Mouse (Mus musculus) embryonic facial prominence, embryonic 10.5 days (tissue): ENCODE results near the gene Scaf4. TPM values are rescaled to one million over a fixed set of nuclear protein-coding genes. Genes with fewer than 3 reads are reported as not detected.

Experiments used
- DNase-seq: peaks from one replicate; pipeline ENCODE4 v3.0.0-alpha.2; 2017; ENCODE audit warnings: low spot score
- H3K27ac ChIP-seq: fragments of 300-500 bp; sonication (generic); replicated peaks from 2 replicates; pipeline ENCODE4 v1.5.1; 2016; ENCODE audit warnings: mild to moderate bottlenecking
- H3K27me3 ChIP-seq: fragments of 300-500 bp; sonication (generic); replicated peaks from 2 replicates; pipeline ENCODE4 v1.6.1; 2016; ENCODE audit warnings: low read depth, mild to moderate bottlenecking; ENCODE audit not compliant: poor library complexity, severe bottlenecking
- H3K36me3 ChIP-seq: fragments of 300-500 bp; sonication (generic); replicated peaks from 2 replicates; pipeline ENCODE4 v1.6.1; 2016; ENCODE audit warnings: mild to moderate bottlenecking, moderate library complexity
- H3K4me1 ChIP-seq: fragments of 300-500 bp; sonication (generic); 2 replicates; pipeline ENCODE4 v1.6.1; 2016
- H3K4me3 ChIP-seq: fragments of 300-500 bp; sonication (generic); 2 replicates; pipeline ENCODE4 v1.5.1; 2016; ENCODE audit warnings: mild to moderate bottlenecking, moderate library complexity
- H3K9me3 ChIP-seq: fragments of 300-500 bp; sonication (generic); 2 replicates; pipeline ENCODE4 v1.6.1; 2016; ENCODE audit warnings: mild to moderate bottlenecking
- WGBS: fragments of 180-500 bp; shearing (Covaris S2); methylation state at CpG from one replicate; pipeline ENCODE4 v1.1.7; 2016; 5-methylcytosine and 5-hydroxymethylcytosine counted together
- polyA plus RNA-seq: library from polyadenylated mRNA; unstranded; fragments of >200 nt; fragmentation: Nextera tagmentation; extraction: Ambion mirVana; gene quantifications from 2 replicates; pipeline ENCODE4 v1.2.1, GENCODE M21; 2016

Gene Scaf4
- polyA plus RNA-seq, 1 experiment from 2014 or later: 34.6 TPM

DNA sequence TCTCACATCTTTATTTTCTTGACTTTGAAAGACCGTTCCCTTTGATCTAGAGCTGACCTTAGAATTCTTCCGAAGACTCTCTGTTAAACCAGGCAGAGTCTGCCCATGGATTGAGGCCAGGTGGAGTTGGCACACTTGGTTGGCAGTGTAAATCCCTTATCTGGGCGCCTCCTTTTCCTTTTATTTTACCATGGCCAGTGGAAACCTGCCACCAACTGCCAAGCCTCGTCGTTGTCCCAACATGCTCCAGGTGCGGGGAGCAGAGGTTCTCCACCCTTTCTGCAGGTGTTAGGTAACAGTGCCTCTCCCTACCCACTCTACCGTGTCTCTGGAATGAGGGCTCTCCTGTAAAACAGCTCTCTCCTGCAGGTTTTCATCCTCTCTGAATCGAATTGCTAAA, 102.6 kb downstream of the Scaf4 start:
- H3K4me1 ChIP-seq: 0 out of 2 replicates have a peak, but pooled peaks cover 3% of the 10 kb centered on the region
- whole genome bisulfite sequencing: 88% methylated on average over 8 of the region's 8 CpGs
- no peak for DNase-seq
- no peaks in the 10 kb centered on the region for H3K36me3 ChIP-seq
- H3K4me3 ChIP-seq: no peak overlapping the region
- H3K27me3 ChIP-seq: no peaks in the 10 kb centered on the region; the same call in 1 of the 2 replicates
- H3K27ac ChIP-seq: no peak overlapping the region
- H3K9me3 ChIP-seq: no peaks in the 10 kb centered on the region

DNA sequence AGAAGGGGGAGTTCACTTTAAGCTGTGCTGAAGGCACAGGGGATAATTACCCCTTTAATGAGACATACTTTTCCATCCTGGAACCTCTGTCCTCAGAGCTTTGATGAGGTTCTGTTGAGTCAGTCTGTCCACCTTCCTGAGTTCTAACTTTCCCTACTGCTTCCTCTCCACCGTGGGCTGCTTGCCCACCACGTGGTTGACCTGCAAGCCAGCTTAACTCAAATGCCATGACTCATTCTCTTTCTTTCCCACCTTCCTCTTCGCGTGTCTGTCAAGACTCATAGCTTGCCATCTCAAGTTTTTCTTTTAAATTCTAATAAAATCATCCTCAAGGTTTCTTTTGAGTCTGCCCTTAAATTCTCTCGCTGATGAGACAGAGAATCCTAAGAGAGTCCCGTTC, 103.3 kb downstream of the Scaf4 start:
- WGBS: 81% methylated on average over 6 of the region's 6 CpGs
- Histone ChIP-seq H3K4me1 (0 out of 2 replicates have a peak, but pooled peaks cover 3% of the 10 kb centered on the region), H3K27me3 (no peaks in the 10 kb centered on the region), H3K4me3 (no peak overlapping the region), H3K27ac (no peak overlapping the region), H3K36me3 (no peaks in the 10 kb centered on the region), H3K9me3 (no peaks in the 10 kb centered on the region)
- DNase-seq: no peak

DNA sequence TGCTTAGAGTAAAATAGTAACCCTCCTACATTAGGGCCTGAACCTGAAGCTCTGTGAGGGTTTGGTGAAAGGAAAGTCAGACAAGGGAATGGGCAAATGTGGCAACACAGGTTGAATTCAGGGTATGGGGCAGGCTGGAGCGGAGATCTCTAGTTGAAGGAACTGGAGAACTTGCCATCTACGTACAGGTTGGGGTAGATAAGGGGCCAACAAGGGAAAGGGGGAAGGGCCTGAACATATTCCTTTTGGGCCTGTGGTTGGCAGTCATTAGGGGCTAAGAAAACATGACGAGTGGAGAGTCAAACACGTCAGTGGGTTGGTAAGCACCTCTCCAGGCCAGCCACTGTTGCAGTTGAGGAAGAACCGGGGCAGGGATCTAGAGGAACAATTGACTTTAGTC, 104.4 kb downstream of the Scaf4 start:
- Histone ChIP-seq H3K27me3 (no peaks in the 10 kb centered on the region), H3K4me1 (0 out of 2 replicates have a peak, but pooled peaks cover 3% of the 10 kb centered on the region), H3K27ac (no peak overlapping the region), H3K36me3 (no peaks in the 10 kb centered on the region), H3K9me3 (no peaks in the 10 kb centered on the region), H3K4me3 (no peak overlapping the region)
- WGBS: 83% methylated on average over 5 of the region's 5 CpGs
- no peak for DNase-seq

DNA sequence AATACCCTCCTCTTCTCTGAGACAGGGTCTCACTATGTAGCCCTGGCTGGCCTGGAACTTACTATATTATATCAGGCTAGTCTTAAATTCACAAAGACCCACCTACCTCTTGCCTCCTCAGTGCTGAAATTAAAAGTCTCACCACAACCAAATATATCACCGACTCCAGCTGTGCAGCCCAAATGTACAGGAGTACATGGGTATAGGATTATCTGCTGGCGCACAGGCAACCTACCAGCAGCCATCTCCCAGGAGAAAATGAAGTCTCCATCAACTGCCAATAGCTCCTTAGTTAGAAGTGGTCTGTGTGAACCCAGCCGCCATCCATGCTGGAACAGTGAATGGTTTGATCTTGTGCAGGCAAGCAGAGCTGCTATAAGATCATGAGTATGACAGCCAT, 105.9 kb downstream of the Scaf4 start:
- no peak for DNase-seq
- Histone ChIP-seq H3K4me3 (no peak overlapping the region), H3K9me3 (no peaks in the 10 kb centered on the region), H3K36me3 (no peaks in the 10 kb centered on the region), H3K4me1 (no peaks in the 10 kb centered on the region), H3K27ac (no peak overlapping the region), H3K27me3 (no peaks in the 10 kb centered on the region)
- 93% methylated on average over 3 of the region's 3 CpGs for WGBS

DNA sequence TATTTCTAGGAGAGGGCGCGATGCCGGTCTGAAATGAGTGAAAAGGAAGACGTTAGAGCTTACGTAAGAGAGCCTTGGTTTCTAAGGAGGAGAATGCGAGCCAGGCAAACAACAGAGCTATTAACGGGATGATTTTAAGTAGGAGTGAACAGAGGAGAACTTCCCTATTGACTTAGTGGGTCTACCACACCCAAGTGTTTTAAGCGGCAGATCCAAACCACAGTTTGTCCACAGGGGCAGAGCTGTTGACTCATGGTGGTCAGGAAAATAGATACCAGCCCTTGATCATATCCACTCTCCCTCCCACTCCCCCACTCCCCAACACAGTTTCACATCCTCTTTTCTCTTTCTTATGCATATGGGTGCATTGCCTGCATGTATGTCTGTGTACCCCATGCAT, 106.9 kb downstream of the Scaf4 start:
- WGBS: 82% methylated on average over 8 of the region's 8 CpGs
- H3K4me3 ChIP-seq: no peak overlapping the region

DNA sequence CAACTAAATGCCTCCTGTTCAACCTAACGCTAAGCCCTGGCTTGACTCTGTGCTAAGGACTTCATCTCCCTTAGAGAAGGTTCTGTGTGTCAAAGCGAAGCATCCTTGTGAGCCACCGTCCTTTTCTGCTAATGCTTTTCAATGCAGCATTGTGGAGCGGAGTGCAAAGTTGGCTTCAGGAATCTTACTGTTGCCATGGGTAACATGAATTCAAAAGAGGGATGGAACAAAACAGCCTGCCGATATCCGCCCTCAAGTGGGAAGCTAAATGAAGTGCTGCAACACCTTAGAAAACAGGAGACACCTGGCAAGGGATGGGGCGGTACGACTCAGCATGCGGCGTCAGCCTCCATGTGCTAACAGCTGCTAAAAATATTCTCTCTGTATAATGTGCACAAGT, 107.8 kb downstream of the Scaf4 start:
- H3K4me3 ChIP-seq: no peak overlapping the region
- no peaks in the 10 kb centered on the region for H3K4me1 ChIP-seq
- H3K36me3 ChIP-seq: no peaks in the 10 kb centered on the region
- no peaks in the 10 kb centered on the region for H3K9me3 ChIP-seq
- DNase-seq: no peak
- 64% methylated on average over 10 of the region's 10 CpGs for WGBS
- H3K27me3 ChIP-seq: no peaks in the 10 kb centered on the region
- no peak overlapping the region for H3K27ac ChIP-seq

More for the DNA sequence above, 106.9 kb downstream of the Scaf4 start:
- H3K27me3 ChIP-seq: no peaks in the 10 kb centered on the region
- no peaks in the 10 kb centered on the region for H3K4me1 ChIP-seq
- DNase-seq: no peak
- H3K36me3 ChIP-seq: no peaks in the 10 kb centered on the region
- no peak overlapping the region for H3K27ac ChIP-seq
- no peaks in the 10 kb centered on the region for H3K9me3 ChIP-seq

Other genes with a start within 250 kb of the Scaf4 start
- gene Tiam1, start 140.7 kb downstream of the Scaf4 start, polyA plus RNA-seq: 25.3 and 25.9 TPM in 2 replicates
- gene Sod1, start 63.7 kb downstream of the Scaf4 start, polyA plus RNA-seq: 1,351 and 1,353 TPM in 2 replicates
- gene Hunk, start 101.5 kb upstream of the Scaf4 start, polyA plus RNA-seq: 16.5 and 17.2 TPM in 2 replicates